Mouse (Mus musculus): ENCODE measurements around the gene Cldnd1.

The Cldnd1 gene

GRCm38 (mm10) chr16:58708601-58709475 is 18.9 kb upstream of the Cldnd1 start:
- peak; percentile 21 for DNase-seq (ENCODE audit: low read depth, low spot score)

GRCm38 (mm10) chr16:58709536-58709935 is 18.2 kb upstream of the Cldnd1 start:
- DNase-seq (ENCODE audit: low read depth, low spot score) = no peak

GRCm38 (mm10) chr16:58712221-58712620 is 15.5 kb upstream of the Cldnd1 start:
- peak; percentile 53 for DNase-seq (ENCODE audit: low read depth, low spot score)

GRCm38 (mm10) chr16:58713128-58713527 is 14.6 kb upstream of the Cldnd1 start:
- no peak for DNase-seq (ENCODE audit: low read depth, low spot score)

GRCm38 (mm10) chr16:58715018-58715417 is 12.7 kb upstream of the Cldnd1 start:
- no peak for DNase-seq (ENCODE audit: low read depth, low spot score)

GRCm38 (mm10) chr16:58718666-58719120 is 9.0 kb upstream of the Cldnd1 start, which contains the start of gene Gpr15:
Gene Gpr15, minus strand, starts transcription at chr16:58719070.
- DNase-seq (ENCODE audit: low read depth, low spot score) = peak; percentile 30

GRCm38 (mm10) chr16:58722292-58722691 is 5.4 kb upstream of the Cldnd1 start:
- DNase-seq (ENCODE audit: low read depth, low spot score) = peak; percentile 35

GRCm38 (mm10) chr16:58726680-58727476 is 832 bp upstream of the Cldnd1 start:
- no peak for DNase-seq (ENCODE audit: low read depth, low spot score)

- peak; percentile 49 for DNase-seq (ENCODE audit: low read depth, low spot score)
Measured at GRCm38 (mm10) chr16:58728176-58728671, 514 bp downstream of the Cldnd1 start.

GRCm38 (mm10) chr16:58738205-58738604 is 10.5 kb downstream of the Cldnd1 start:
- DNase-seq (ENCODE audit: low read depth, low spot score) = peak; percentile 25

- no peak for DNase-seq (ENCODE audit: low read depth, low spot score)
Measured at GRCm38 (mm10) chr16:58738800-58739199, 11.1 kb downstream of the Cldnd1 start.

- no peak for DNase-seq (ENCODE audit: low read depth, low spot score)
Measured at GRCm38 (mm10) chr16:58740751-58741150, 13.0 kb downstream of the Cldnd1 start.

GRCm38 (mm10) chr16:58746715-58747114 is 19.0 kb downstream of the Cldnd1 start:
- DNase-seq (ENCODE audit: low read depth, low spot score) = no peak

- DNase-seq (ENCODE audit: low read depth, low spot score) = peak; percentile 50
Measured at GRCm38 (mm10) chr16:58751314-58751713, 23.6 kb downstream of the Cldnd1 start.

- no peak for DNase-seq (ENCODE audit: low read depth, low spot score)
Measured at GRCm38 (mm10) chr16:58756191-58756590, 28.5 kb downstream of the Cldnd1 start.

GRCm38 (mm10) chr16:58763076-58763475 is 35.4 kb downstream of the Cldnd1 start, which contains the start of gene Olfr172:
Gene Olfr172, minus strand, starts transcription at chr16:58763176.
- no peak for DNase-seq (ENCODE audit: low read depth, low spot score)
